Mouse (Mus musculus): Measurements from ENCODE around the gene Samd4b.

DNA sequence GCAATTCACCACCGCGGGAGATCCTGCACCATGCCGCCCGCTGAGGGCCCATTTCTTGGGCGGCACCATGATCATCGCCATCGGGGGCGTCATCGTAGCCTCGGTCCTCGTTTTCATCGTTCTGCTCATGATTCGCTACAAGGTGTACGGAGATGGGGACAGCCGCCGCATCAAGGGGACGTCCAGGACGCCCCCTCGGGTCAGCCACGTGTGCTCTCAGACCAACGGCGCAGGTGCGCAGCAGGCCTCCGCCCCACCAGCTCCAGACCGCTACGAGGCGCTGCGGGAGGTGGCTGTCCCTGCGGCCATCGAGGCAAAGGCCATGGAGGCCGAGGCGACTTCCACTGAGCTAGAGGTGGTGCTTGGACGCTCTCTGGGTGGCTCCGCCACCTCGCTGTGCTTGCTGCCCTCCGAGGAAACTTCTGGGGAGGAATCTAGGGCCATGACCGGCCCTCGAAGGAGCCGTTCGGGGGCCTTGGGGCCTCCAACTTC is 131.2 kb downstream of the Samd4b start:
- TF ChIP-seq CHD2 (IDR thresholded peaks at IDR 0.05; ENCODE audit: low read depth, low read length) (no peak), ZC3H11A (IDR thresholded peaks at IDR 0.05; ENCODE audit: borderline replicate concordance, low read depth, low read length) (no peak), HCFC1 (IDR thresholded peaks at IDR 0.05; ENCODE audit: borderline replicate concordance, insufficient read depth, low read length) (no peak)
